Mouse (Mus musculus) olfactory bulb, adult 2 months (tissue): ENCODE measurements around the gene Stxbp6.

Experiments used
- CTCF ChIP-seq: fragments of 200-500 bp; IDR thresholded peaks from 2 replicates; pipeline ENCODE4 v1.5.1; 2012; ENCODE audit warnings: low read depth, mild to moderate bottlenecking, low read length, moderate library complexity; ENCODE audit not compliant: insufficient read depth
- POLR2A ChIP-seq: fragments of 200-500 bp; IDR thresholded peaks from 2 replicates; pipeline ENCODE4 v1.6.1; 2012; ENCODE audit warnings: mild to moderate bottlenecking, low read depth, low read length, moderate library complexity; ENCODE audit not compliant: insufficient read depth

DNA sequence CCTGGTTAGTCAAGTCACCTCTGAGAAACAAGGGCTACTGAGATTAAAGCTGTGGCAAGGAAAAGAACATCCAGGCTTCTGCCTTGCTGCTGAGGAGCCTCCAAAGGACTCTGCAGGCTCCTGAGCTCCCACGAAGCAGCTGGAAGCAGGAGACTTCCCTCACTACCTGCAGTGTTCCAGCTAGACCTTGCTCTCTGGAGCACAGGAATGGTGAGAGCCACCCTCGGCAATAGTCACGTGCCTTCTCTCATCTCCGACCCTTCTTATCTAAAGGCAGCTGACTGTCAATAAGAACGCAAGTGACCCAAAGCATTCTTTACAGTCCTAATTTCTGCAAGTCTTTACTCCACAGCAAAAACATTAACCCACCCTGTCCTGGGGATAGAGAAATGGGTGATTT lies 13.2 kb downstream of the Stxbp6 start:
- TF ChIP-seq POLR2A (no peak), CTCF (no peak)
